Mouse (Mus musculus): ENCODE results near the gene B4galnt2. TPM values are rescaled to one million over a fixed set of nuclear protein-coding genes. Genes with fewer than 3 reads are reported as not detected.
"Not testable (repeated sequence)": the region's sequence is repeated elsewhere in the genome, so short reads cannot be mapped to it uniquely, and the experiment has no call there.

B4galnt2 gene
- polyA plus RNA-seq, 1 experiment = 0.14 TPM

- H3K79me2 ChIP-seq (ENCODE audit: control insufficient read depth, insufficient read depth) = no peaks in the 10 kb centered on the region
- H3K36me3 ChIP-seq (ENCODE audit: control insufficient read depth, insufficient read depth) = no peaks in the 10 kb centered on the region
- H3K4me3 ChIP-seq = no peak overlapping the region
- no peak overlapping the region for H3ac ChIP-seq (ENCODE audit: control insufficient read depth, insufficient read length)
- no peak for TF ChIP-seq MAX (IDR thresholded peaks at IDR 0.05; ENCODE audit: low read depth)
- peak; percentile 37 for TF ChIP-seq USF1 (IDR thresholded peaks at IDR 0.05; ENCODE audit: low read depth)
- peaks cover 12% of the 10 kb centered on the region for H3K27me3 ChIP-seq (ENCODE audit: control insufficient read depth, insufficient read depth, insufficient read length)
- H3K4me2 ChIP-seq (ENCODE audit: low read depth) = no peak overlapping the region
Measured at GRCm38 (mm10) chr11:95907805-95908524, 6.7 kb downstream of the B4galnt2 start.

- peaks cover 5% of the 10 kb centered on the region for H3K27me3 ChIP-seq (ENCODE audit: control insufficient read depth, insufficient read depth, insufficient read length)
- TF ChIP-seq MYOD1 (IDR thresholded peaks at IDR 0.05; ENCODE audit: control insufficient read depth in 1 of 3, insufficient read length in 2 of 3, low read depth in 2 of 3) (no peak), POLR2A (IDR thresholded peaks at IDR 0.05; ENCODE audit: insufficient read length, low read depth) (no peak), MAX (IDR thresholded peaks at IDR 0.05; ENCODE audit: low read depth) (no peak), TCF3 (IDR thresholded peaks at IDR 0.05; ENCODE audit: insufficient read length, low read depth) (no peak), CEBPB (IDR thresholded peaks at IDR 0.05; ENCODE audit: insufficient read depth, poor library complexity, severe bottlenecking) (no peak), MYOG (IDR thresholded peaks at IDR 0.05; ENCODE audit: control insufficient read depth in 1 of 3, insufficient read depth in 1 of 3, insufficient read length in 2 of 3, low read depth in 2 of 3) (no peak), E2F4 (IDR thresholded peaks at IDR 0.05; ENCODE audit: insufficient read depth) (no peak), SRF (IDR thresholded peaks at IDR 0.05; ENCODE audit: control insufficient read depth, insufficient read length, low read depth) (no peak), USF1 (IDR thresholded peaks at IDR 0.05; ENCODE audit: low read depth) (no peak), TCF12 (IDR thresholded peaks at IDR 0.05; ENCODE audit: insufficient read depth, poor library complexity, severe bottlenecking) (no peak), REST (IDR thresholded peaks at IDR 0.05; ENCODE audit: insufficient read depth, insufficient read length) (no peak), POLR2AphosphoS2 (IDR thresholded peaks at IDR 0.05; ENCODE audit: insufficient read length, low read depth) (no peak)
- H3ac ChIP-seq (ENCODE audit: control insufficient read depth, insufficient read length) = no peak overlapping the region
- no peak overlapping the region for H3K4me3 ChIP-seq
- no peaks in the 10 kb centered on the region for H3K36me3 ChIP-seq (ENCODE audit: control insufficient read depth, insufficient read depth)
- no peak overlapping the region for H3K4me2 ChIP-seq (ENCODE audit: low read depth)
- H3K79me2 ChIP-seq (ENCODE audit: control insufficient read depth, insufficient read depth) = no peaks in the 10 kb centered on the region
Measured at GRCm38 (mm10) chr11:95904290-95904689, 10.4 kb downstream of the B4galnt2 start.

GRCm38 (mm10) chr11:95896446-95897179, 18.1 kb downstream of the B4galnt2 start:
- Histone ChIP-seq H3K36me3 (ENCODE audit: control insufficient read depth, insufficient read depth) (no peaks in the 10 kb centered on the region), H3ac (ENCODE audit: control insufficient read depth, insufficient read length) (no peak overlapping the region), H3K27me3 (ENCODE audit: control insufficient read depth, insufficient read depth, insufficient read length) (peaks cover 17% of the 10 kb centered on the region), H3K79me2 (ENCODE audit: control insufficient read depth, insufficient read depth) (no peaks in the 10 kb centered on the region), H3K4me2 (ENCODE audit: low read depth) (no peak overlapping the region), H3K4me3 (no peak overlapping the region)
- TF ChIP-seq REST (IDR thresholded peaks at IDR 0.05; ENCODE audit: insufficient read depth, insufficient read length) (no peak), CEBPB (IDR thresholded peaks at IDR 0.05; ENCODE audit: insufficient read depth, poor library complexity, severe bottlenecking) (no peak), TCF12 (IDR thresholded peaks at IDR 0.05; ENCODE audit: insufficient read depth, poor library complexity, severe bottlenecking) (no peak), SRF (IDR thresholded peaks at IDR 0.05; ENCODE audit: control insufficient read depth, insufficient read length, low read depth) (no peak), MAX (IDR thresholded peaks at IDR 0.05; ENCODE audit: low read depth) (no peak), POLR2AphosphoS2 (IDR thresholded peaks at IDR 0.05; ENCODE audit: insufficient read length, low read depth) (no peak), POLR2A (IDR thresholded peaks at IDR 0.05; ENCODE audit: insufficient read length, low read depth) (no peak), TCF3 (IDR thresholded peaks at IDR 0.05; ENCODE audit: insufficient read length, low read depth) (no peak), MYOD1 (IDR thresholded peaks at IDR 0.05; ENCODE audit: control insufficient read depth in 1 of 3, insufficient read length in 2 of 3, low read depth in 2 of 3) (no peak), MYOG (IDR thresholded peaks at IDR 0.05; ENCODE audit: control insufficient read depth in 1 of 3, insufficient read depth in 1 of 3, insufficient read length in 2 of 3, low read depth in 2 of 3) (no peak), E2F4 (IDR thresholded peaks at IDR 0.05; ENCODE audit: insufficient read depth) (no peak), USF1 (IDR thresholded peaks at IDR 0.05; ENCODE audit: low read depth) (no peak)

GRCm38 (mm10) chr11:95890462-95891051, 24.1 kb downstream of the B4galnt2 start:
- peaks cover 18% of the 10 kb centered on the region for H3K27me3 ChIP-seq (ENCODE audit: control insufficient read depth, insufficient read depth, insufficient read length)
- H3ac ChIP-seq (ENCODE audit: control insufficient read depth, insufficient read length) = no peak overlapping the region
- no peak overlapping the region for H3K4me3 ChIP-seq
- TF ChIP-seq REST (IDR thresholded peaks at IDR 0.05; ENCODE audit: insufficient read depth, insufficient read length) (no peak), SRF (IDR thresholded peaks at IDR 0.05; ENCODE audit: control insufficient read depth, insufficient read length, low read depth) (no peak), POLR2A (IDR thresholded peaks at IDR 0.05; ENCODE audit: insufficient read length, low read depth) (no peak), CEBPB (IDR thresholded peaks at IDR 0.05; ENCODE audit: insufficient read depth, poor library complexity, severe bottlenecking) (no peak)
- no peaks in the 10 kb centered on the region for H3K79me2 ChIP-seq (ENCODE audit: control insufficient read depth, insufficient read depth)
- H3K4me2 ChIP-seq (ENCODE audit: low read depth) = no peak overlapping the region
- no peaks in the 10 kb centered on the region for H3K36me3 ChIP-seq (ENCODE audit: control insufficient read depth, insufficient read depth)

- H3ac ChIP-seq (ENCODE audit: control insufficient read depth, insufficient read length); H3K36me3 ChIP-seq (ENCODE audit: control insufficient read depth, insufficient read depth): not testable (repeated sequence)
Measured at GRCm38 (mm10) chr11:95879861-95880260, 34.8 kb downstream of the B4galnt2 start.

More at GRCm38 (mm10) chr11:95879861-95880260, 34.8 kb downstream of the B4galnt2 start:
- H3K4me3 ChIP-seq; H3K27me3 ChIP-seq (ENCODE audit: control insufficient read depth, insufficient read depth, insufficient read length); H3K4me2 ChIP-seq (ENCODE audit: low read depth); H3K79me2 ChIP-seq (ENCODE audit: control insufficient read depth, insufficient read depth): not testable (repeated sequence)

Data from myocyte (in vitro differentiated cells).